Mouse (Mus musculus) MEL (cell line): ENCODE data around the gene Fcmr.

Experiments used
- CHD2 ChIP-seq: IDR thresholded peaks from 2 replicates; pipeline ENCODE4 v1.6.1; 2011; ENCODE audit warnings: low read length, improper control_type of control experiment
- CTCF ChIP-seq, 3 experiments: IDR thresholded peaks in 2 of 3; conservative IDR thresholded peaks in 1 of 3; 2 replicates each; pipeline ENCODE4 v1.5.1; 2011 to 2012; ENCODE audit warnings: low read length in 3 of 3, low read depth in 2 of 3, mild to moderate bottlenecking in 2 of 3, improper control_type of control experiment in 1 of 3, inconsistent platforms in 1 of 3, mixed read lengths in 1 of 3, moderate library complexity in 1 of 3; ENCODE audit not compliant: control insufficient read depth in 1 of 3, insufficient read depth in 1 of 3, poor library complexity in 1 of 3, severe bottlenecking in 1 of 3
- ELF1 ChIP-seq: IDR thresholded peaks from 2 replicates; pipeline ENCODE4 v1.6.1; 2014; ENCODE audit warnings: low read depth, mild to moderate bottlenecking, inconsistent platforms, low read length, improper control_type of control experiment, moderate library complexity
- EP300 ChIP-seq, 2 experiments: IDR thresholded peaks; 2 replicates each; pipeline ENCODE4 v1.6.1; 2011; ENCODE audit warnings: improper control_type of control experiment in 2 of 2, low read length in 2 of 2, low read depth in 1 of 2, mild to moderate bottlenecking in 1 of 2
- HCFC1 ChIP-seq: IDR thresholded peaks from 2 replicates; pipeline ENCODE4 v1.6.1; 2012; ENCODE audit warnings: low read depth, mild to moderate bottlenecking, inconsistent platforms, low read length, improper control_type of control experiment, moderate library complexity
- MAX ChIP-seq: IDR thresholded peaks from 2 replicates; pipeline ENCODE4 v1.6.1; 2011; ENCODE audit warnings: low read length, improper control_type of control experiment
- RCOR1 ChIP-seq: IDR thresholded peaks from 2 replicates; pipeline ENCODE4 v1.6.1; 2012; ENCODE audit warnings: low read depth, mild to moderate bottlenecking, inconsistent platforms, low read length, improper control_type of control experiment
- SIN3A ChIP-seq: IDR thresholded peaks from 2 replicates; pipeline ENCODE4 v1.6.1; 2012; ENCODE audit warnings: low read length, improper control_type of control experiment, inconsistent platforms
- TBP ChIP-seq: IDR thresholded peaks from 2 replicates; pipeline ENCODE4 v1.8.0; 2011; ENCODE audit warnings: low read depth, low read length, improper control_type of control experiment
- TCF12 ChIP-seq: IDR thresholded peaks from 2 replicates; pipeline ENCODE4 v1.6.1; 2014; ENCODE audit warnings: low read depth, mild to moderate bottlenecking, inconsistent platforms, low read length, improper control_type of control experiment, moderate library complexity
- ZMIZ1 ChIP-seq: IDR thresholded peaks from 2 replicates; pipeline ENCODE4 v1.6.1; 2012; ENCODE audit warnings: low read depth, mild to moderate bottlenecking, inconsistent platforms, low read length, improper control_type of control experiment, moderate library complexity
- ZNF384 ChIP-seq: IDR thresholded peaks from 2 replicates; pipeline ENCODE4 v1.6.1; 2012; ENCODE audit warnings: low read depth, mild to moderate bottlenecking, inconsistent platforms, low read length, improper control_type of control experiment

- no peak for TF ChIP-seq CTCF (IDR thresholded peaks at IDR 0.05 in 2 of 3, conservative IDR thresholded peaks at IDR 0.05 in 1 of 3; ENCODE audit: control insufficient read depth in 1 of 3, insufficient read depth in 1 of 3, low read depth in 2 of 3, low read length in 3 of 3, poor library complexity in 1 of 3, severe bottlenecking in 1 of 3)
- TF ChIP-seq HCFC1 = no peak
- TF ChIP-seq CHD2 = no peak
- no peak for TF ChIP-seq SIN3A
- no peak for TF ChIP-seq TBP
- no peak for TF ChIP-seq MAX
- TF ChIP-seq ZMIZ1 = no peak
- no peak for TF ChIP-seq RCOR1
- no peak for TF ChIP-seq EP300 (IDR thresholded peaks at IDR 0.05; ENCODE audit: low read depth in 1 of 2, low read length in 2 of 2)
- TF ChIP-seq TCF12 = no peak
- no peak for TF ChIP-seq ELF1
- TF ChIP-seq ZNF384 = no peak
Measured at GRCm38 (mm10) chr1:130854819-130855218, 10.7 kb upstream of the Fcmr start.
